Mouse (Mus musculus): ENCODE measurements around the gene Yju2. TPM values are rescaled to one million over a fixed set of nuclear protein-coding genes. Genes with fewer than 3 reads are reported as not detected.

The Yju2 gene
- polyA plus RNA-seq, 1 experiment from 2014 or later: 24.2 TPM

GRCm38 (mm10) chr17:55952447-55953027, 6.4 kb upstream of the Yju2 start, which contains the start of gene Ebi3:
Gene Ebi3 (plus strand): TSS chr17:55952640.
- ATAC-seq (ENCODE audit: low FRiP score, low read depth): no peak
- H3K4me1 ChIP-seq: peaks cover 12% of the 10 kb centered on the region
- H3K9ac ChIP-seq: no peak within 1 kb of the TSS
- peaks cover 13% of the 10 kb centered on the region; the same call in 1 of the 2 replicates for H3K27me3 ChIP-seq (replicated peaks)
- H3K4me2 ChIP-seq (replicated peaks): no peak within 1 kb of the TSS
- no peaks in the 10 kb centered on the region for H3K36me3 ChIP-seq
- 75% methylated on average over 6 of the region's 6 CpGs for WGBS
- H3K4me3 ChIP-seq: no peak within 1 kb of the TSS
- H3K27ac ChIP-seq: no peak within 1 kb of the TSS
- no peaks in the 10 kb centered on the region for H3K9me3 ChIP-seq

GRCm38 (mm10) chr17:55953751-55954150, 5.1 kb upstream of the Yju2 start:
- H3K4me3 ChIP-seq: no peak overlapping the region
- 84% methylated on average over 6 of the region's 6 CpGs for WGBS
- H3K36me3 ChIP-seq: no peaks in the 10 kb centered on the region
- no peak overlapping the region for H3K4me2 ChIP-seq (replicated peaks)
- H3K27ac ChIP-seq: no peak overlapping the region
- H3K9me3 ChIP-seq: no peaks in the 10 kb centered on the region
- H3K9ac ChIP-seq: no peak overlapping the region
- peaks cover 23% of the 10 kb centered on the region for H3K4me1 ChIP-seq
- ATAC-seq (ENCODE audit: low FRiP score, low read depth): no peak
- peaks cover 13% of the 10 kb centered on the region; the same call in 1 of the 2 replicates for H3K27me3 ChIP-seq (replicated peaks)

- peaks cover 13% of the 10 kb centered on the region; the same call in 1 of the 2 replicates for H3K27me3 ChIP-seq (replicated peaks)
- H3K36me3 ChIP-seq: no peaks in the 10 kb centered on the region
- H3K27ac ChIP-seq: no peak overlapping the region
- ATAC-seq (ENCODE audit: low FRiP score, low read depth): no peak
- WGBS: 38% methylated on average over 16 of the region's 16 CpGs
- H3K4me2 ChIP-seq (replicated peaks): no peak overlapping the region
- no peaks in the 10 kb centered on the region for H3K9me3 ChIP-seq
- H3K9ac ChIP-seq: no peak overlapping the region
- no peak overlapping the region for H3K4me3 ChIP-seq
- peaks cover 23% of the 10 kb centered on the region for H3K4me1 ChIP-seq
These were observed 4.7 kb upstream of the Yju2 start for GRCm38 (mm10) chr17:55954229-55954628.

GRCm38 (mm10) chr17:55956129-55956528, 2.8 kb upstream of the Yju2 start:
- WGBS: under 1% methylated on average over 26 of the region's 26 CpGs
- no peak overlapping the region for H3K27ac ChIP-seq

GRCm38 (mm10) chr17:55956591-55956990, 2.3 kb upstream of the Yju2 start:
- Histone ChIP-seq H3K9ac (peak overlapping the region; percentile 54; the same call in 1 of the 2 replicates), H3K36me3 (peaks cover 8% of the 10 kb centered on the region; the same call in 1 of the 2 replicates), H3K27me3 (replicated peaks) (peaks cover 13% of the 10 kb centered on the region; the same call in 1 of the 2 replicates), H3K4me2 (replicated peaks) (peak overlapping the region; percentile 78), H3K9me3 (no peaks in the 10 kb centered on the region), H3K27ac (no peak overlapping the region), H3K4me3 (peak overlapping the region; percentile 43), H3K4me1 (peaks cover 31% of the 10 kb centered on the region)
- 39% methylated on average over 6 of the region's 6 CpGs for WGBS
- 0 out of 2 replicates have a peak, but pooled peaks have one; percentile 0 for ATAC-seq (ENCODE audit: low FRiP score, low read depth)

More at GRCm38 (mm10) chr17:55956129-55956528, 2.8 kb upstream of the Yju2 start:
- peaks cover 31% of the 10 kb centered on the region for H3K4me1 ChIP-seq
- peak overlapping the region; percentile 54 for H3K9ac ChIP-seq
- H3K4me3 ChIP-seq: peak overlapping the region; percentile 43
- H3K27me3 ChIP-seq (replicated peaks): peaks cover 13% of the 10 kb centered on the region; the same call in 1 of the 2 replicates
- peaks cover 4% of the 10 kb centered on the region; the same call in 1 of the 2 replicates for H3K36me3 ChIP-seq
- peak; percentile 27 for ATAC-seq (ENCODE audit: low FRiP score, low read depth)
- no peaks in the 10 kb centered on the region for H3K9me3 ChIP-seq
- peak overlapping the region; percentile 78 for H3K4me2 ChIP-seq (replicated peaks)

GRCm38 (mm10) chr17:55957168-55957567, 1.7 kb upstream of the Yju2 start:
- Histone ChIP-seq H3K36me3 (peaks cover 14% of the 10 kb centered on the region), H3K9ac (no peak overlapping the region), H3K4me3 (no peak overlapping the region), H3K27ac (no peak overlapping the region), H3K9me3 (no peaks in the 10 kb centered on the region), H3K4me1 (peaks cover 31% of the 10 kb centered on the region), H3K4me2 (replicated peaks) (peak overlapping the region; percentile 78), H3K27me3 (replicated peaks) (peaks cover 13% of the 10 kb centered on the region; the same call in 1 of the 2 replicates)
- 12% methylated on average over 9 of the region's 9 CpGs for WGBS
- 0 out of 2 replicates have a peak, but pooled peaks have one; percentile 43 for ATAC-seq (ENCODE audit: low FRiP score, low read depth)

GRCm38 (mm10) chr17:55957726-55958583, 944 bp upstream of the Yju2 start:
- 0 out of 2 replicates have a peak overlapping the region, but pooled peaks have one; percentile 53 for H3K27ac ChIP-seq

GRCm38 (mm10) chr17:55958584-55958886, 364 bp upstream of the Yju2 start:
- Histone ChIP-seq H3K36me3 (peaks cover 23% of the 10 kb centered on the region), H3K27me3 (replicated peaks) (peaks cover 7% of the 10 kb centered on the region; the same call in 1 of the 2 replicates), H3K27ac (peak overlapping the region; percentile 53; the same call in 1 of the 2 replicates), H3K9ac (peak overlapping the region; percentile 64), H3K4me1 (peaks cover 31% of the 10 kb centered on the region), H3K4me3 (peak overlapping the region; percentile 52), H3K9me3 (no peaks in the 10 kb centered on the region), H3K4me2 (replicated peaks) (peak overlapping the region; percentile 73)
- 30% methylated on average over 2 of the region's 2 CpGs for WGBS
- ATAC-seq (ENCODE audit: low FRiP score, low read depth): no peak

More at GRCm38 (mm10) chr17:55957726-55958583, 944 bp upstream of the Yju2 start:
- peaks cover 31% of the 10 kb centered on the region for H3K4me1 ChIP-seq
- H3K27me3 ChIP-seq (replicated peaks): peaks cover 7% of the 10 kb centered on the region; the same call in 1 of the 2 replicates
- no peaks in the 10 kb centered on the region for H3K9me3 ChIP-seq
- no peak for ATAC-seq (ENCODE audit: low FRiP score, low read depth)
- H3K36me3 ChIP-seq: peaks cover 19% of the 10 kb centered on the region
- H3K9ac ChIP-seq: peak overlapping the region; percentile 64
- H3K4me3 ChIP-seq: peak overlapping the region; percentile 52
- WGBS: 76% methylated on average over 12 of the region's 13 CpGs
- H3K4me2 ChIP-seq (replicated peaks): peak overlapping the region; percentile 78

GRCm38 (mm10) chr17:55959946-55960740, 1.2 kb downstream of the Yju2 start:
- H3K4me3 ChIP-seq: peak overlapping the region; percentile 52
- peaks cover 31% of the 10 kb centered on the region for H3K4me1 ChIP-seq
- H3K27ac ChIP-seq: no peak overlapping the region
- peak overlapping the region; percentile 73 for H3K4me2 ChIP-seq (replicated peaks)
- no peak overlapping the region for H3K9ac ChIP-seq
- 81% methylated on average over 10 of the region's 10 CpGs for WGBS
- H3K9me3 ChIP-seq: no peaks in the 10 kb centered on the region
- H3K36me3 ChIP-seq: peaks cover 38% of the 10 kb centered on the region
- ATAC-seq (ENCODE audit: low FRiP score, low read depth): 0 out of 2 replicates have a peak, but pooled peaks have one; percentile 5
- H3K27me3 ChIP-seq (replicated peaks): peaks cover 2% of the 10 kb centered on the region; the same call in 1 of the 2 replicates

- H3K4me1 ChIP-seq: peaks cover 31% of the 10 kb centered on the region
- H3K4me2 ChIP-seq (replicated peaks): no peak overlapping the region
- ATAC-seq (ENCODE audit: low FRiP score, low read depth): no peak
- no peak overlapping the region for H3K9ac ChIP-seq
- H3K9me3 ChIP-seq: no peaks in the 10 kb centered on the region
- no peak overlapping the region for H3K27ac ChIP-seq
- H3K36me3 ChIP-seq: peaks cover 43% of the 10 kb centered on the region
- H3K4me3 ChIP-seq: no peak overlapping the region
- H3K27me3 ChIP-seq (replicated peaks): no peaks in the 10 kb centered on the region
These were observed 1.9 kb downstream of the Yju2 start for GRCm38 (mm10) chr17:55960791-55961190.

GRCm38 (mm10) chr17:55961631-55962030, 2.7 kb downstream of the Yju2 start:
- peaks cover 50% of the 10 kb centered on the region for H3K36me3 ChIP-seq

More at GRCm38 (mm10) chr17:55961631-55962030, 2.7 kb downstream of the Yju2 start:
- no peaks in the 10 kb centered on the region for H3K27me3 ChIP-seq (replicated peaks)
- H3K4me1 ChIP-seq: peaks cover 23% of the 10 kb centered on the region
- no peak overlapping the region for H3K9ac ChIP-seq
- H3K9me3 ChIP-seq: no peaks in the 10 kb centered on the region
- ATAC-seq (ENCODE audit: low FRiP score, low read depth): no peak
- no peak overlapping the region for H3K4me2 ChIP-seq (replicated peaks)
- H3K4me3 ChIP-seq: no peak overlapping the region
- WGBS: 97% methylated on average over 7 of the region's 7 CpGs
- H3K27ac ChIP-seq: no peak overlapping the region
